Mouse (Mus musculus) T-helper 1 cell (primary cell): ENCODE data around the gene Fgr.

Experiments used
- in situ Hi-C: fragments of 300-600 bp; cut with MboI, MseI; formaldehyde crosslinking; loops from one replicate; pipeline ENCODE4 v1.15.1; 2025; ENCODE audit warnings: high pct_unique_total_duplicates

Fgr gene

DNA sequence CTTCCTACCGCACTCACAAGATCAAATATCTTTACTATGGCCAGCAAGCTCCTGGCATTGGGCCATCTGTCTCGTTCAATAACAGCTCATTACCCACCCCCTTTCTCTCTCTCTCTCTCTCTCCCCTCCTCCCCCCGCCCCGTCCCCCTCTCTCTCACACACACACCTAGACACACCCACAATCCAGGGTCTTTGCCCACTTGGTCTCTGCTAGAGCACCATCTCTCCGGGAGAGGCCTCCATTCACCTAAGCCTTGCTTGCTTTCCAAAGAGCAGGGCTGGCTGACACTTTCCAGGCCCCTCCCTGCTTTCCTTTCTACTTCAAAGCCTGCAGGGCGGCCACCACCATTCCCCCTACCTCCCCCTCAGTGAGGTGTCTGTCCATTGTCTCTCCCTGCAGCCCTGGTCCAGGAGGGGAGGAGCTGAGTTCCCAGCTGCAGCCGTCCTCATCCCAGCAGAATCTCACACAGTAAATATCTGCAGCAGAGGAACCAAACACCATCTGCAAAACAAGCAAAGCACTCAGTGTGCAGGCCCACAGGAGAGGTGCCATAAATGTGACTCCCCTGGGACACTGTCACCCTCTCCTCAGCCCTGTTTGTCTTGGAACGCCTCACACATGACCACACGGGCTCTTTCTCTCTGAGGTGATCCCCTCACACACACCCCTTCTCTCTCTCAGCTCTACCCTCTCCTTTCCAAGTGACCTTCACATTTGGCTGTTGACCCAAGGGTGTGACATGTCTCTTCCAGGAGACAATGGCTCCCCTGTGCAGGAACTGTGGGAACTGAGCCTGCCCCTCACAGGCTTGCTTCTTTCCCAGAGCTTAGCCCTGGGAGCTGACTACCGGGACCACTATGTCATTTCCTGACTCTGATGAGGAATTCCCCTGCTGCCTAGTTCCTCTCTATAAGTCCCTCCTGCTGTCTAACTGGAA, 14.9 kb upstream of the Fgr start:
- in situ Hi-C loops: no loop called here

DNA sequence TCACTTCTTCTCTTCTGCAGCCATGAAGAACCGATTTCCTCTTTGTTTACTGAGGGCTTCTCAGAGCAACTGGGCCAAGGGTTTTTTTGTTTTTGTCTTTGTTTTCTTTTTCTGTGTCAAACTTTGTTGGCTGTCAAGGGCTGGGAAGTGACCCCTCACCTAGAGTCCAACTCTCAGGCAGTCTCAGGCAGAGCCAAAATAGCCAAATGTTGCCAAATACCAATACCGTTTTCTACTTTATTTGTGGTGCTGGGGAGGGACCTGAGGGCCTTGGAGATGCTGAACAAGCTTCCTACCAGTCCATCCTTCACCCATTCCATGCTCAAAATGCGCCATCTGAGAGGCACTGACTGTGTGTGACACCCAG, 14.2 kb upstream of the Fgr start:
- in situ Hi-C loops: no loop called here

DNA sequence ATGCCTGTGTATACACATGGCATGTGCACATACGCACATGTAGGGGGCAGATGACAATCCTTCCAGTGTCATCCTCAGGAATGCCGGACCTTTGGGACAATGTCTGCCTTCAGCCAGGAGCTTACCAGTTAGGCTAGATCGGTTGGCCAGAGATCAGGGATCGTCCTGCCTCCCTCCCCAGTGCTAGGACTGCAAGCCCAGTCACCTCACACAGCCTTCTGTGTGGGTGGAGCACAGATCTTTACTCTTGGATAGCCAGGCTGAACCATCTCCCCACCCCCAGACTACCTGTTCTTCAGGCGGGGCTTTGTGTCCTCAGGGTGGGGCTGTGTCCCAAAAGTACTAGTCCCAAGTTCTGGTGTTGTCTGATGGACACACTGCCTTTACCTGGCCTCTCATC, 13.6 kb upstream of the Fgr start:
- in situ Hi-C loops: no loop called here

DNA sequence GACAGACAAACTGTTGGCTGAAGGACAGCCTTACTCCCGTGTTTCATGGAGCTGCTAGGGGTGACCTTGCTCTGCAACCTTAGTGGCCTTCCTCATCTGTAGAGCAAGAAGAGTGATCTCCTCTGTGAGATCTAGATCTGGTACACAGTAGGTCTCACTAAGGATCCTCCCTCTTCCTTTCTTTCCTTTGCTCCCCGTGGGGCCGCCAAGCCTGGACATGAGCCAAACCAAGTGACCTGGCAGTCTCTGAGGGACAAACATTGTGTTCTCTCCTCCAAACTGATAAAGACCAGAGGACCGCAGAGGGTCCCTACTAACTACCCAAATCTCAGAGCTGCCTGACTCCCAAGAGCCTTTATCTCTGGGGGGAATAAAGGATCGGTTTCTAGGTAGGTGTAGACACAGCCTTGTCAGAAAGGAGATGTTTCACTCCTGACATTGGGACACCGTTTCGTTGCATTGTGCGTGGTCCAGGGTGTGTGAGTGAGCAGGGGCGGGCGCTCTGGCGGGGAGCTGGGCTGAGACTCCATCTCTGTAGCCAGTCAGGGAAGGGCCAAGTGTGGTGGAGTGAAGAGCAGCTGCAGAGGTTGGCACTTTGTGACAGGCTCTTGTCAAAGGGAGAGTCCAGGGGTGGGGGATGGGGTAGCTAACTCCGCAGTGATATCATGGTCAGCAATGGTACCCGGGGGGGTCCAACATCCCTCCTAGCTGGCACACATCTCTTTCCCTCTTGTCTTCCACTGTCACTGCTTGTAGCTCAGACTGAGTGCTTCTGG, 12.8 kb upstream of the Fgr start:
- in situ Hi-C loops: no loop called here

DNA sequence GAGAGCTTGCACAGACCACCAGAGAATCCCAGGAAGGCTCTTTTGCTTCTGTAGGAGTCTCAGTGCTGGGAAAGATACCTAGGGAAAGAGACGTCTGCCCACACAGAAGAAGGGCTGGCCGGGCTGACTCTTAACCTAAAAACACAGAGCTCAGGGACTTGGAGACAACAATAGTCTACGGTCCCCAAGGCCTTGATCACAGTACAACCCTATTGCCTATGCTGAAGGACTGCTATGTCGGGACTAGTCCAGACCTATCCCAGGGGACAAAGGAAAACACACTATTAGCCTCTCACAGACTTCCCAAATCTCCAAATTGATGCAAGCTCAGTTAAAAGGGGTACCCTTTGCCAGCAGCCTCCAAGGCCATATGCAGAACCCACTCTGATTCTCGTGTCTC, 12.0 kb upstream of the Fgr start:
- in situ Hi-C loops: no loop called here

DNA sequence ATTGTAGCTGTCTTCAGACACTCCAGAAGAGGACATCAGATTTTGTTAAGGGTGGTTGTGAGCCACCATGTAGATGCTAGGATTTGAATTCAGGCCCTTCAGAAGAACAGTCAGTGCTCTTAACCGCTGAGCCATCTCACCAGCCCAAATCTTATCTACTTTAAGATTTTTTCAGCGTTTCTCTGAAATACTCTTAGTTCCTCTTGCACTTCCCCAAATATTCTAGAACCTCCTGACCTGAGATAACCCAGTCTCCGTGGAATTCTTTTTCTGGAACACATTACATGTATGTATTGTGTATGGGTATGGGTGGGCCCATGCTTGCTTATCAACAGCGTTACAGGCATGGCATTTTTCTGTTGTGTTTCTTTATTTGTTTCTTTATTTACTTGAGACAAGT, 11.3 kb upstream of the Fgr start:
- in situ Hi-C loops: no loop called here

DNA sequence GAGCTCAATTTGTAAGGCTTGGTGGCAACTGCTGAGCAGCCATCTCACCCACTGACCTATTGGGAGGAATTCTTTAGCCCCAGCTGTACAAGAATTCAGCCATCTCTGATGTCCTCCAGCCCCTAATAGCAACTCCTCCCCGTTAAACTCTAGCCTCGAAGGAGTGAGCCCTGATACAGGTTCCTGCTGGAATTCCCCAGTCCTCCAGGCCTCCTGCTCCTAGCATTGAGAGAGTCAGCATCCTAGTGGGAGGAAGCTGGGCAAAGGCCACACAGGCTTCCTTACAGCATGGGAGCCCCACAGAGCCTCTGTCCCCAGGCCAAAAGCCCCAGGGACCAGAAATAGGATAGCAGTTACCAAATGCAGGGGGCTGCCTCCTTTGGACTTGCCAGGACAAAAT, 10.5 kb upstream of the Fgr start:
- in situ Hi-C loops: no loop called here

DNA sequence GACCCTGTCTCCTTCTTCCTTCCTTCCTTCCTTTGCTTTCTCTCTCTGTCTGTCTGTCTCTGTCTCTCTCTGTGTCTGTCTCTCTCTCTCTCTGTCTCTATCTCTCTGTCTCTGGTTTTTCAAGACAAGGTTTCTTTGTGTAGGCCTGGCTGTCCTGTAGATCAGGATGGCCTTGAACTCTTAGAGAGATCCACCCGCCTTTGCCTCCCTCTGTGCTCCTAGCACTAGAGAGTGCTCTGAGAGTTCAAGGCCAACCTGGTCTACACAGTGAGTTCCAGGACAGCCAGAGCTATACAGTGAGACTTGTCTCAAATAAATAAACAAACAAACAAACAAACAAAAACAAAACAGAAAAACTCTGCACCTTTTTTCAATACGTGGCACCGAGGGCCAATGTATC, 9.8 kb upstream of the Fgr start:
- in situ Hi-C loops: no loop called here

DNA sequence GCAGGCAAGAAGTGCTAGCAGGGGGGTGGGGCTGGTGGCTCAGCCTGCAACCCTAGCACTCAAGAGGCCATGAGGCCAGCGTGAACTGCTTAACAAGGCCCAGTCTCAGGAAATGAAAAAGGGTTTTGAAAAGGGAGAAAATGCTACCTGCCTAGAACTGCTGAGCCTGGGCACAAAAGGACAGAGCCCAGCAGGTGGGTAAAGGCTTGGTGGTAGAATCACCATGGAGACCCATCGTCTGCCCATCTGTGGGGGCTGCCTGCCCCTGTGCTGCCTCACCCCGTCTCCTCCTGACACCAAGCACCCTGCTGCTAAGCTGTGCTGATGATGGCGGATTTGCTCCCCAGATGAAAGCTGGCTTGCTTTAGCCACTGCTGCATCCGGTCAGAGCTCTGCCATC, 9.4 kb upstream of the Fgr start:
- in situ Hi-C loops: no loop called here

DNA sequence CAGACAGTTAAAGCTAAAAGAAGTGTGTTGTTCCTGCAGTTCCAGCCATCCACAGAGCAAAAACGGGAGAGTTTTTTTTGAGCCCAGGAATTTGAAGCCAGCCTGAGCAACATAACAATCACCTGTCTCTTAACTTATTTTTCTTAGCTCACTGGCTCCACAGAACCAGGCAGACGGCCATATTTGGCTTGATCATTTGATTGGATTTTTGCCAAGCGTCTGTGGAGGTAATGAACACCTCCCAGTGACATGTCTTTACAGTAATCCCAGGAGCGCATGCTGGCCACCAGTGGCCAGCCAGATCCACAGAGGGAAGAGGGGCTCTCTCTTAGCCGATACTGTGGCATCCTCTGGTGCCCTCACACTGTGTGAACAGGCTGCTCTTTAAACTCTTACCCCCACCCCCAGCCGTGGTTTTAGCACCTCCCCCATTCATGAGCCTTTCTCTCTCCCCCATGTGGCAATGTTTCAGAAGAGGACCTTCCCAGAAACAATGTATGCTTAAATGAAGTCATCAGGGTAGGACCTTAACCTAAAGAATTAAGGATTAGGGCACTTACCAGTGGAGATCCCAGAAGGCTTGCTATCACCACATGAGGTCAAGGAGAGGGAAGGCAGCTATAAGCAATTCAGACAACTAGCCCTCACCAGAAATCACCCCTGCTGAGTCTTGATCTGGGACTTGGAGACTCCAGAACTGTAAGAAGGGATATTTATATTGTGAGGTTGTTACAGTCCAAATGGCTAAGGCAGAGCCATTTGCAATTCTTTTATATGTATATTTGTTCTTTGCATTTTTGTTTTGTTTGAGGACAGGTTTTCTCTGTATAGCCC, 5.6 kb upstream of the Fgr start:
- in situ Hi-C loops: no loop called here

DNA sequence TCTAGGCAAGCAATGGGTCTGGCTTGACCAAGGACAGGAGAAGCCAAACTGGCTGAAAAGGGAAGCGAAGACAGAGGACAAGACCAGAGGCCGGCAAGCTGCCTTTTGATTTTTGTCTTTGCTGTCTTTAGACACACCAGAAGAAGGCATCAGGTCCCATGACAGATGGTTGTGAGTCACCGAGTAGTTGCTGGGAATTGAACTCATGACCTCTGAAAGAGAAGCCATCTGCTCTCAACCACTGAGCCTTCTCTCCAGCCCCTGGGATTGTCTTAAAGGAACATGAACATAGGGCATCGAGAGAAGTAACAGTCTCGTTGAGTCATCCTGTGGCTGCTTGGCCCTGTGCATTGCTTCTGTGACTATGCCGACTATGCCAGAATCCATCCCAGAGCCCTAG, 2.3 kb upstream of the Fgr start:
- in situ Hi-C loops: no loop called here

DNA sequence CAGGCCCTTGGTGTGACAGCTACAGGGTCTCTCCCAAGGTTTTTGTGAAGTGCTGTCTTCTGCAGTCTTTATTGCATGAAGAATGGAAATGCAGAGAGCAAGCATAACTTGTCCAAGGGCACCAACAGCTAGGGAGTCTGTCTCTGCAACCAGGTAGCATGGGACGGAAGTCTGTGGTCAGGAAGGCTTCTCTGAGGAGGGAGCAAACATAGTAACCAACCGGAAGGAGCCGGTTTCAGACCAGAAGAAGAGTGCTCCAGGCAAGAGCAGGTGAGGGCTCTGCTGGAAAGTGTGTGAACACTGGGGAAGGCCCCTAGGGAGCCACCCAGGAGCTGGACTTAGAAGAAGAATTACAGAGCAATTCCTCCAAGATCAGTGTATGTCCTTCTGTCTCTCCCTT, 1.8 kb upstream of the Fgr start:
- in situ Hi-C loops: no loop called here

DNA sequence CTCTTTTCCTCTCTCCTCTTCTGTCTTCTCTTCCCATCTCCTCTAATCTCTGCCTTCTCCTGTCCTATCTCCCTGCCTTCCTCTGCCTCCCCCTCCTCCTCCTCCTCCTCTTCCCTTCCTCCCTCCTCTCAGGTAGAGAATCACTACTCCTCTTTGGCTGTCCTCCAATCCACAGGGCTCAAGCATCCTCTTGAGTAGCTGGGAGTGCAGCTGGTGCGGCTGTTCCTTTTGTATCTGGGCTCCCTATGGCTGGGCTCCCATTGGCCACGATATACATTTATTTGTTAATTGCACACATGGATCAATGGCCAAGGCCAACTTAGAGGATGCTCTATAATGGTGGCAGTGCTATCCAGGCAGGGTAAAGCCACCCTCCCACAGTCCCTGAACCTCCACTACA, 1.3 kb upstream of the Fgr start:
- in situ Hi-C loops: no loop called here

DNA sequence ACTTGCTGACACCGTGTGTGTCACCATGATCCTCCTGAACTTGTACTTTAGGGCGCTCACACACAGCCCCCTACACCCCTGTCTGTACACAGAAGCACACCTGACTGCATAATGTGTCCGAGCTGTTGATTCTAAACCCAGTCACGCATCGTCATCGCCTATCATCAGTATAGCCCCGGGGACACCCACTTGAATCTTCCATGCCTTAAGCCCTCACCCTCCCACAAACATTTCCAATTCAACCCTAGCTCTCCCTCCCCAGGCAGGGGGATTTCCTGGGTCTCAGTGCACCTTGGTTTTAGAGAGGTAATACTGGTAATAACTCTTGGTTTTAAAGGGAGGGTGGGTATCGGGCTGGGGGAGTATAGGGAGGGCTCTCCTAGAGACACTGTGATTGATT, 709 bp upstream of the Fgr start:
- in situ Hi-C loops: no loop called here

DNA sequence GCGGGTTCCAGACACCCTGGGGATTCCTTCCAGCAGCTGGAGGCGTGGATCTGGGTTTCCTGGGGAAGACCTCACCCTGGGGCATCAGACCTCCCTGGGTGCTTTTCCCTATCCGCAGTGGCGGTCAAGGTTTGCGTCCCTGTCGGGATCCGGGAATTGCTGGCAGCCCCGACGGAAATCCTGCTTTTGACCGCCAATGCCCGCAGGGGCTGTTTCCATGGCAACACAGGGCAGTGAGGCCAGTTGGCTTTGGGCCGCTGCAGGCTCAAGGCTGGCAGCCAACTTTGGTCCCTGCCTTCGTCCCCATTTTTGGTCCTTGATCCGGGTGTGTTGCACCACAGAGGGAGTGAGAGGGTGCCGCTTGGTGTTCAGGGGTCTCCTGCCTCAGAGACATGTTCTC, 1.0 kb downstream of the Fgr start:
- in situ Hi-C loops: no loop called here

DNA sequence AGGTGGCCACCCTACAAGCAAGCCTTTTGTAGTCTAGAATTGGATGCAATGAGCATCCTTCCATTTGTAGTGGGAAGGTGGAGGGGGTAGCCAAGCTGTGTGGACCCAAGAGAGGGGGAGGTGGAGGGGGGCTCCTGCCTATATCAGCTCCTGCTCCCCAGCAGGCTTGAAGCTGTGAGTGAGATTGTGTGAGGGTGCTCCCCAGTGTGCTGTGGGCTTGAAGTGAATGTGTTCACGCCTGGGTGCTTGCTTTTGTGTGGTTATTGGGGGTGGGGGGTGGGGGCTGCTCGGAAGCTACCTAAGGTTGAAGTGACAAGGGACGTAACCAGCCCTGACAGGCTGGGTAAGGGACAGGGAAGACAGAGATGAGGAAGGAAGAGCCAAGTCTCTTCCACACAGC, 1.9 kb downstream of the Fgr start:
- in situ Hi-C loops: no loop called here

DNA sequence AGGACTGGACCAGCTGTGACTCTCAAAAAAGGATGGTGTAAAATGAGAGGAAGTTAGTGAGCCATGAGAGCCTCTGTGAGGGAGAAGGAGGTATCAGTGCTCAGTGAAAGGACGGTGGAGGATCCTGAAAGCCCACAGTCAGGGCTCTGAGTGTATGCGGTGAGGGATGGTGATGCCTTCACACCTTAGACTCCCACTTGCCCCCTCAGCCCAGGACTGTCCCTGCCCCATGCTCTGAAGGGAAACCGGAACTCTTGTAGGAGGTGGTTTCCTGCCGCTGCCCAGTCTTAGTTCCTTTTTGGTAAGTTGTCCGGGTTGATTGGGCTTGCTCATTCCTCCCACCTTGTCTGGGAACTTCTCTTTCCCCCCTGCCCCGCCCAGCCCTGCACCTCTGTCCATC, 2.8 kb downstream of the Fgr start:
- in situ Hi-C loops: no loop called here

DNA sequence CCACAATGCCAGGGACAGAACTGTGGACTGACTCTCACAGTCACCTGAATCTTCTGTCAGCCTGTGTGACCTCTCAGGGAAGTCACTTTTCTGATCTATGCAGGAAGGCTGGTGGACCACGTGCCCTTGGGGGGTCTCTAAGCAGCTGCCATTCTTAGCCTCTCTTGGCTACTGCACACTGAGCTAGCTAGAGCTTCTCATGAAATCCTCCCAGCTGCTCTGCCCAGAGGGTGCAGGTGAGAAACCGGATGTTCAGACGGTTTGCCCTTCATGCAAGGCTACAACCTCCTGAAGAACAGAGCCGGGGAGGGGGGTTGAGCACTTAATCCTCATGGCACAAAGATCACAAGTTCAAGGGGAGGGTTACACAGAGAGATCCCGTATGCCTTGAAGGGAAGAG, 3.7 kb downstream of the Fgr start:
- in situ Hi-C loops: no loop called here

DNA sequence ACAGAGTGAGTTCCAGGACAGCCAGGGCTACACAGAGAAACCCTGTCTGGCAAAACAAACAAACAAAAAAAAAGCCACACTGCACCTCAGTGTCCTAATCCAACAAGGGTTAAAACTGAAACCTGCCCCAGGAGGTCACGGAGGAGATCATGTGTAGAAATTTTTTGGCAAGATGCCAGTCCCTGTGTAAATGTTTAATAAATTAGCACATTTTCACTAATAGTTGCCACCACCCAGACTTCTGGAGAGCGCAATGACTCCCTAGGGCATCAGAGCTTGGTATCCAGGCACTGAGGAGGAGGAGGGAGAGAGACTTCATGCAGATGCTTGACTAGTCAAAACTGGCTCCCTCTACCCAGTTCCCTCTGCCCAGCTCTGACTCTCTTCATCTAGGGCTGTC, 5.3 kb downstream of the Fgr start:
- in situ Hi-C loops: no loop called here

DNA sequence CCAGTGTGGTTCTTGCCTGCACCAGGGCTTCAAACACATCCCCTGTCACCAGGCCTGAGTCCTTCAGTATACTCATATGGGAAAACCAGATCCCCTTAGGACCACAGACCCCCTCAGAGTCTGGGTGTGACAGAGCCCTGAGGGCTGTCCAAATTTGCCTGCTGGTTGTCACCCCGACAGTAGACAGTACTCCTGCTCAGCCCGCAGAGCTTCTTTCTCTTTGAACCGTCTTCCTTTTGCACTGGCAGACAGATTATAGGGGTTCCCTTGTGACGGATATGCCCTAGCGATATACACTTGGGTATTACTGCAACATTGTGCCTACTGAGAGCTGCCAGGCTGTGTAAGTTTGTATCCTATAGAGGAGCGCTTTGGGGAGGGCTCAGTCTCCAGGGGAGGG, 7.7 kb downstream of the Fgr start:
- in situ Hi-C loops: no loop called here

DNA sequence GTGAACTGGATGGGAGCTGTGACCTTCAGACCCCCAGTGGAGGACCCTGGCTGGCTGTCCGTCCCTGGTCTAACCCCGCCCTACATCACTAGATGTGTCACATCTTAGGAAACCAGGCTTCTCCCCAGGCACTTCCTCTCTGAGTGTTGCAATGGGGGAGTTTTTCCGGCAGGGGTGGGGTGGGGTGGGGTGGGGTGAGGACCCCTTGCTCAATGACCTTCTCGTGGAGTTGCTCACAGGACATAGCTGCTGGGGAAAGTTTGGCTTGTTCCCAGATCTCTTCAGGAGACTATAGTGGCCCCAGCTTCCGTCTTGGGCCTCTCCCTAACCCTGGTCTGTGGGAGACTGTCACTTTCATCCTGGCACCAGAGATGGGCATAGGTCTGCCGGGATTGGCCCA, 9.1 kb downstream of the Fgr start:
- in situ Hi-C loops: no loop called here
